ENCODE assay signal across 7 mouse cellular contexts in genomic region chr5:146844301-146844941, GRCm38 (mm10). TPM values are rescaled to one million over a fixed set of nuclear protein-coding genes. Genes with fewer than 3 reads are reported as not detected.
DNase-seq lines count a peak whose midpoint lies in the region; ATAC-seq and TF ChIP-seq lines count a peak whose summit lies in the region.

No protein-coding gene starts in this region.

- ATAC-seq in lung, embryonic 14.5 days (ENCODE audit: insufficient read depth): peak; percentile 21; the same call in 1 of the 2 replicates
- ATAC-seq in embryonic facial prominence, embryonic 13.5 days (ENCODE audit: insufficient number of reproducible peaks, insufficient read depth, low FRiP score, low TSS enrichment, low read depth): no peak
- ATAC-seq in limb, embryonic 12.5 days (ENCODE audit: insufficient number of reproducible peaks, insufficient read depth, low FRiP score, low TSS enrichment, low read depth): 0 out of 2 replicates have a peak, but pooled peaks have one; percentile 16

- no peaks in the 10 kb centered on the region; the same call in 1 of the 2 replicates for H3K27me3 ChIP-seq in lung, embryonic 14.5 days (ENCODE audit: insufficient read depth, low read length)
- H3K27me3 ChIP-seq in embryonic facial prominence, embryonic 13.5 days: no peaks in the 10 kb centered on the region
- no peaks in the 10 kb centered on the region for H3K27me3 ChIP-seq in limb, embryonic 12.5 days

- H3K4me2 ChIP-seq in lung, embryonic 14.5 days: peak overlapping the region; percentile 97
- H3K4me2 ChIP-seq in embryonic facial prominence, embryonic 13.5 days: peak overlapping the region; percentile 98
- peak overlapping the region; percentile 85 for H3K4me2 ChIP-seq in limb, embryonic 12.5 days

- no peak for DNase-seq in lung, embryonic 14.5 days
- no peak for DNase-seq in lung, postnatal 14 days
- DNase-seq in urinary bladder, postnatal 36 days (ENCODE audit: low spot score in 2 of 2): no peak
- no peak for DNase-seq in cerebellum, adult 11 months

- 11% methylated on average over 6 of the region's 6 CpGs for WGBS in lung, embryonic 14.5 days
- WGBS in embryonic facial prominence, embryonic 13.5 days: 3% methylated on average over 6 of the region's 6 CpGs
- WGBS in limb, embryonic 12.5 days: 9% methylated on average over 6 of the region's 6 CpGs
- 12% methylated on average over 6 of the region's 6 CpGs for WGBS in olfactory bulb, adult 2 months

- H3K4me1 ChIP-seq in lung, embryonic 14.5 days (ENCODE audit: insufficient read depth): peaks cover 8% of the 10 kb centered on the region; the same call in 1 of the 2 replicates
- H3K4me1 ChIP-seq in embryonic facial prominence, embryonic 13.5 days: peaks cover 24% of the 10 kb centered on the region
- peaks cover 20% of the 10 kb centered on the region for H3K4me1 ChIP-seq in limb, embryonic 12.5 days (replicated peaks)
- H3K4me1 ChIP-seq in olfactory bulb, adult 2 months (ENCODE audit: control insufficient read depth, insufficient read depth, low read length): peaks cover 24% of the 10 kb centered on the region

- 0 out of 2 replicates have a peak, but pooled peaks cover 11% of the 10 kb centered on the region for H3K36me3 ChIP-seq in lung, embryonic 14.5 days (ENCODE audit: insufficient read depth)
- peaks cover 3% of the 10 kb centered on the region; the same call in 1 of the 2 replicates for H3K36me3 ChIP-seq in embryonic facial prominence, embryonic 13.5 days
- 0 out of 2 replicates have a peak, but pooled peaks cover 4% of the 10 kb centered on the region for H3K36me3 ChIP-seq in limb, embryonic 12.5 days

- H3K4me3 ChIP-seq in lung, embryonic 14.5 days (ENCODE audit: low read depth, low read length): peak overlapping the region; percentile 71
- peak overlapping the region; percentile 66 for H3K4me3 ChIP-seq in embryonic facial prominence, embryonic 13.5 days
- peak overlapping the region; percentile 69 for H3K4me3 ChIP-seq in limb, embryonic 12.5 days (replicated peaks)
- peak overlapping the region; percentile 88 for H3K4me3 ChIP-seq in olfactory bulb, adult 2 months (ENCODE audit: insufficient read depth, low read depth, low read length)

- TF ChIP-seq POLR2A in olfactory bulb, adult 2 months (IDR thresholded peaks at IDR 0.05; ENCODE audit: insufficient read depth, low read depth, low read length): no peak

- peak overlapping the region; percentile 46; the same call in 1 of the 2 replicates for H3K27ac ChIP-seq in lung, embryonic 14.5 days (ENCODE audit: low read depth)
- peak overlapping the region; percentile 55; the same call in 1 of the 2 replicates for H3K27ac ChIP-seq in embryonic facial prominence, embryonic 13.5 days
- H3K27ac ChIP-seq in limb, embryonic 12.5 days: peak overlapping the region; percentile 69; the same call in 1 of the 2 replicates
- peak overlapping the region; percentile 88 for H3K27ac ChIP-seq in olfactory bulb, adult 2 months (ENCODE audit: insufficient read depth, low read depth, low read length)

- H3K9ac ChIP-seq in lung, embryonic 14.5 days: peak overlapping the region; percentile 69
- peak overlapping the region; percentile 75 for H3K9ac ChIP-seq in embryonic facial prominence, embryonic 13.5 days
- H3K9ac ChIP-seq in limb, embryonic 12.5 days (replicated peaks): peak overlapping the region; percentile 83

- no peaks in the 10 kb centered on the region for H3K9me3 ChIP-seq in lung, embryonic 14.5 days (ENCODE audit: low read depth, low read length)
- H3K9me3 ChIP-seq in embryonic facial prominence, embryonic 13.5 days: no peaks in the 10 kb centered on the region
- no peaks in the 10 kb centered on the region for H3K9me3 ChIP-seq in limb, embryonic 12.5 days

- TF ChIP-seq CTCF in lung, embryonic 14.5 days (IDR thresholded peaks at IDR 0.05; ENCODE audit: low read depth): peak; percentile 53
- no peak for TF ChIP-seq CTCF in olfactory bulb, adult 2 months (IDR thresholded peaks at IDR 0.05; ENCODE audit: insufficient read depth, low read depth, low read length)

RNA-seq across cellular contexts. Expression of gene Rasl11a, which starts 0.5 kb away (rescaled TPM):
- 18.6 and 20.4 TPM in 2 replicates for polyA plus RNA-seq in lung, embryonic 14.5 days (2014; fragmentation: Nextera tagmentation; extraction: Ambion mirVana)
- 12.4 and 14.6 TPM in 2 replicates for polyA plus RNA-seq in embryonic facial prominence, embryonic 13.5 days (2015; fragmentation: Nextera tagmentation; extraction: Ambion mirVana)
- polyA plus RNA-seq in limb, embryonic 12.5 days (2016; fragmentation: Nextera tagmentation; extraction: Ambion mirVana): 18.9 and 21.8 TPM in 2 replicates
- polyA plus RNA-seq in olfactory bulb, adult 2 months (2012; ENCODE audit: insufficient read depth, insufficient read length, low replicate concordance, missing spikeins): not detected in 2 replicates

RNA-seq across cellular contexts. Expression of gene Rpl21, which starts 11.7 kb away (rescaled TPM):
- 678 and 713 TPM in 2 replicates for polyA plus RNA-seq in lung, embryonic 14.5 days (2014; fragmentation: Nextera tagmentation; extraction: Ambion mirVana)
- polyA plus RNA-seq in embryonic facial prominence, embryonic 13.5 days (2015; fragmentation: Nextera tagmentation; extraction: Ambion mirVana): 568 and 633 TPM in 2 replicates
- polyA plus RNA-seq in limb, embryonic 12.5 days (2016; fragmentation: Nextera tagmentation; extraction: Ambion mirVana): 536 and 555 TPM in 2 replicates
- not detected in 2 replicates for polyA plus RNA-seq in olfactory bulb, adult 2 months (2012; ENCODE audit: insufficient read depth, insufficient read length, low replicate concordance, missing spikeins)

RNA-seq across cellular contexts. Expression of gene Usp12, which starts 49.6 kb away (rescaled TPM):
- polyA plus RNA-seq in lung, embryonic 14.5 days (2014; fragmentation: Nextera tagmentation; extraction: Ambion mirVana): 11.6 and 13.7 TPM in 2 replicates
- polyA plus RNA-seq in embryonic facial prominence, embryonic 13.5 days (2015; fragmentation: Nextera tagmentation; extraction: Ambion mirVana): 13.0 and 15.9 TPM in 2 replicates
- 15.2 and 15.4 TPM in 2 replicates for polyA plus RNA-seq in limb, embryonic 12.5 days (2016; fragmentation: Nextera tagmentation; extraction: Ambion mirVana)
- polyA plus RNA-seq in olfactory bulb, adult 2 months (2012; ENCODE audit: insufficient read depth, insufficient read length, low replicate concordance, missing spikeins): not detected in 2 replicates

Comparison
In these comparisons a context has a peak if more than half of its experiments do, and no peak if none do; other contexts are left out.
1. RNA of gene Rasl11a, which starts 0.5 kb away (polyA plus RNA-seq): 18.9 to 21.8 TPM in limb, embryonic 12.5 days, 18.6 to 20.4 TPM in lung, embryonic 14.5 days and 12.4 to 14.6 TPM in embryonic facial prominence, embryonic 13.5 days; not detected in olfactory bulb, adult 2 months; every median in the first group is over 10 times any median in the second.
2. RNA of gene Usp12, which starts 49.6 kb away (polyA plus RNA-seq): 15.2 to 15.4 TPM in limb, embryonic 12.5 days, 11.6 to 13.7 TPM in lung, embryonic 14.5 days and 13.0 to 15.9 TPM in embryonic facial prominence, embryonic 13.5 days; not detected in olfactory bulb, adult 2 months; every median in the first group is over 10 times any median in the second.
3. Peak in every context shown above with its lines, with median percentiles within 50 percentile points of each other: H3K27ac ChIP-seq, H3K4me2 ChIP-seq, H3K4me3 ChIP-seq and H3K9ac ChIP-seq.